Mouse (Mus musculus) CH12.LX (cell line): ENCODE results near the gene Hcrt. TPM values are rescaled to one million over a fixed set of nuclear protein-coding genes. Genes with fewer than 3 reads are reported as not detected.

Experiments
- DNase-seq: peaks from one replicate; pipeline ENCODE4 v3.0.0-alpha.2; 2013; ENCODE audit errors: extremely low read depth
- H3K27ac ChIP-seq: 2 replicates; pipeline ENCODE4 v1.5.1; 2012; ENCODE audit warnings: low read depth, mild to moderate bottlenecking, control low read depth, moderate library complexity; ENCODE audit not compliant: insufficient read depth
- H3K27me3 ChIP-seq: replicated peaks from 2 replicates; pipeline ENCODE3; 2012; ENCODE audit warnings: inconsistent platforms
- H3K36me3 ChIP-seq, 2 experiments: replicated peaks in 1 of 2; 2 replicates each; pipeline versions ENCODE3 to v1.6.1; 2012; ENCODE audit warnings: inconsistent platforms in 1 of 2, low read length in 1 of 2, mild to moderate bottlenecking in 1 of 2, mixed read lengths in 1 of 2, moderate library complexity in 1 of 2; ENCODE audit not compliant: control insufficient read depth in 1 of 2, insufficient read depth in 1 of 2
- H3K4me1 ChIP-seq, 2 experiments: 2 replicates each; pipeline ENCODE4 v1.6.1; 2012; ENCODE audit warnings: inconsistent platforms in 1 of 2, moderate library complexity in 1 of 2; ENCODE audit not compliant: insufficient read depth in 2 of 2, control insufficient read depth in 1 of 2
- H3K4me2 ChIP-seq: 2 replicates; pipeline ENCODE4 v1.6.1; 2012; ENCODE audit warnings: low read depth, mild to moderate bottlenecking, control low read depth; ENCODE audit not compliant: poor library complexity, insufficient read depth, severe bottlenecking
- H3K4me3 ChIP-seq, 3 experiments: fragments of 150-350 bp in 1 of 3; sonication (generic) in 1 of 3; replicated peaks in 1 of 3; 2 replicates each; pipeline versions ENCODE3 to v1.5.1; 2011 to 2012; ENCODE audit warnings: low read depth in 2 of 3, low read length in 2 of 3, mild to moderate bottlenecking in 2 of 3, moderate library complexity in 2 of 3, control low read depth in 1 of 3, improper control_type of control experiment in 1 of 3, inconsistent platforms in 1 of 3, mixed read lengths in 1 of 3; ENCODE audit not compliant: poor library complexity in 1 of 3
- H3K79me2 ChIP-seq: replicated peaks from 2 replicates; pipeline ENCODE4 v1.6.1; 2012; ENCODE audit warnings: mild to moderate bottlenecking, moderate library complexity; ENCODE audit not compliant: control insufficient read depth, poor library complexity, insufficient read depth, severe bottlenecking; ENCODE audit errors: extremely low read depth
- H3K9ac ChIP-seq: 2 replicates; pipeline ENCODE4 v1.6.1; 2012; ENCODE audit warnings: low read depth, mild to moderate bottlenecking, control low read depth, moderate library complexity; ENCODE audit not compliant: insufficient read depth
- H3K9me3 ChIP-seq: replicated peaks from 2 replicates; pipeline ENCODE3; 2012; ENCODE audit warnings: low read length, inconsistent platforms, mixed read lengths
- BHLHE40 ChIP-seq: IDR thresholded peaks from 2 replicates; pipeline ENCODE4 v1.6.1; 2011; ENCODE audit warnings: mild to moderate bottlenecking, low read depth, low read length, improper control_type of control experiment
- CHD1 ChIP-seq: IDR thresholded peaks from 2 replicates; pipeline ENCODE4 v1.6.1; 2012; ENCODE audit warnings: low read depth, low read length, improper control_type of control experiment, inconsistent platforms
- CTCF ChIP-seq, 2 experiments: IDR thresholded peaks in 1 of 2; conservative IDR thresholded peaks in 1 of 2; 2 replicates each; pipeline ENCODE4 v1.5.1; 2011 to 2012; ENCODE audit warnings: low read depth in 2 of 2, low read length in 2 of 2, improper control_type of control experiment in 1 of 2, inconsistent platforms in 1 of 2, mild to moderate bottlenecking in 1 of 2, moderate library complexity in 1 of 2
- ELF1 ChIP-seq: IDR thresholded peaks from 2 replicates; pipeline ENCODE4 v1.6.1; 2014; ENCODE audit warnings: low read depth, mild to moderate bottlenecking, inconsistent platforms, low read length, improper control_type of control experiment
- EP300 ChIP-seq: IDR thresholded peaks from 2 replicates; pipeline ENCODE4 v1.6.1; 2011; ENCODE audit warnings: low read length, improper control_type of control experiment
- ETS1 ChIP-seq: conservative IDR thresholded peaks from 2 replicates; pipeline ENCODE4 v1.6.1; 2012; ENCODE audit warnings: low read depth, mild to moderate bottlenecking, inconsistent platforms, low read length, improper control_type of control experiment, moderate library complexity
- GABPA ChIP-seq: IDR thresholded peaks from 2 replicates; pipeline ENCODE4 v1.6.1; 2012; ENCODE audit warnings: low read depth, low read length, improper control_type of control experiment, inconsistent platforms; ENCODE audit not compliant: insufficient replicate concordance
- IRF4 ChIP-seq: IDR thresholded peaks from 2 replicates; pipeline ENCODE4 v1.6.1; 2014; ENCODE audit warnings: low read depth, mild to moderate bottlenecking, inconsistent platforms, low read length, improper control_type of control experiment
- JUN ChIP-seq: IDR thresholded peaks from 2 replicates; pipeline ENCODE4 v1.6.1; 2011; ENCODE audit warnings: low read depth, mild to moderate bottlenecking, low read length, improper control_type of control experiment, moderate library complexity; ENCODE audit not compliant: insufficient read depth
- KAT2A ChIP-seq: IDR thresholded peaks from 2 replicates; pipeline ENCODE4 v1.6.1; 2012; ENCODE audit warnings: low read length, improper control_type of control experiment, inconsistent platforms; ENCODE audit not compliant: insufficient replicate concordance
- MEF2A ChIP-seq: IDR thresholded peaks from 2 replicates; pipeline ENCODE4 v1.6.1; 2014; ENCODE audit warnings: low read depth, mild to moderate bottlenecking, inconsistent platforms, low read length, improper control_type of control experiment, borderline replicate concordance
- MXI1 ChIP-seq: IDR thresholded peaks from 2 replicates; pipeline ENCODE4 v1.6.1; 2011; ENCODE audit warnings: mild to moderate bottlenecking, low read depth, low read length, improper control_type of control experiment
- NELFE ChIP-seq: IDR thresholded peaks from 2 replicates; pipeline ENCODE4 v1.6.1; 2011; ENCODE audit warnings: low read depth, low read length, improper control_type of control experiment
- PAX5 ChIP-seq: IDR thresholded peaks from 2 replicates; pipeline ENCODE4 v1.6.1; 2012; ENCODE audit warnings: low read length, inconsistent platforms, mixed read lengths
- POLR2A ChIP-seq: IDR thresholded peaks from 2 replicates; pipeline ENCODE4 v1.6.1; 2011; ENCODE audit warnings: low read depth, mild to moderate bottlenecking, improper control_type of control experiment, low read length
- TBP ChIP-seq: conservative IDR thresholded peaks from 2 replicates; pipeline ENCODE4 v1.6.1; 2011; ENCODE audit warnings: low read depth, low read length, improper control_type of control experiment
- TCF12 ChIP-seq: IDR thresholded peaks from 2 replicates; pipeline ENCODE4 v1.6.1; 2014; ENCODE audit warnings: low read depth, mild to moderate bottlenecking, inconsistent platforms, low read length, improper control_type of control experiment
- USF1 ChIP-seq: IDR thresholded peaks from 2 replicates; pipeline ENCODE4 v1.6.1; 2014; ENCODE audit warnings: low read depth, mild to moderate bottlenecking, inconsistent platforms, low read length, improper control_type of control experiment
- USF2 ChIP-seq: conservative IDR thresholded peaks from 2 replicates; pipeline ENCODE4 v1.6.1; 2011; ENCODE audit warnings: low read depth, low read length, improper control_type of control experiment
- ZMIZ1 ChIP-seq: IDR thresholded peaks from 2 replicates; pipeline ENCODE4 v1.6.1; 2012; ENCODE audit warnings: low read depth, mild to moderate bottlenecking, inconsistent platforms, low read length, improper control_type of control experiment
- dilution Hi-C: fragments of 300-500 bp; cut with MboI; formaldehyde crosslinking; loops from 2 replicates; pipeline ENCODE4 v1.14.3; 2020; ENCODE audit warnings: low sequenced_read_pairs; ENCODE audit not compliant: extremely low pct_unique_long_range_greater_than_20kb, extremely low pct_ligation_motif_present
- in situ Hi-C: fragments of 300-500 bp; cut with MboI; formaldehyde crosslinking; loops from 3 replicates; pipeline ENCODE4 v1.14.3; 2019; ENCODE audit warnings: low sequenced_read_pairs, low pct_ligation_motif_present, low pct_unique_long_range_greater_than_20kb, mixed read lengths
- polyA plus RNA-seq: library from polyadenylated mRNA; unstranded; fragments of >175 nt; gene quantifications from 2 replicates; pipeline ENCODE4 v1.2.1, GENCODE M21; 2012; ENCODE audit warnings: low read depth; ENCODE audit not compliant: insufficient read length
- total RNA-seq, 2 experiments: library from RNA; depleted of rRNA; stranded (reverse); fragments of 300-350 nt in 1 of 2; fragments of >200 nt in 1 of 2; gene quantifications; 2 replicates each; pipeline ENCODE4 v1.2.3; 2012 to 2014

The Hcrt gene
- total and polyA plus RNA-seq, 3 experiments, result not detected

DNA sequence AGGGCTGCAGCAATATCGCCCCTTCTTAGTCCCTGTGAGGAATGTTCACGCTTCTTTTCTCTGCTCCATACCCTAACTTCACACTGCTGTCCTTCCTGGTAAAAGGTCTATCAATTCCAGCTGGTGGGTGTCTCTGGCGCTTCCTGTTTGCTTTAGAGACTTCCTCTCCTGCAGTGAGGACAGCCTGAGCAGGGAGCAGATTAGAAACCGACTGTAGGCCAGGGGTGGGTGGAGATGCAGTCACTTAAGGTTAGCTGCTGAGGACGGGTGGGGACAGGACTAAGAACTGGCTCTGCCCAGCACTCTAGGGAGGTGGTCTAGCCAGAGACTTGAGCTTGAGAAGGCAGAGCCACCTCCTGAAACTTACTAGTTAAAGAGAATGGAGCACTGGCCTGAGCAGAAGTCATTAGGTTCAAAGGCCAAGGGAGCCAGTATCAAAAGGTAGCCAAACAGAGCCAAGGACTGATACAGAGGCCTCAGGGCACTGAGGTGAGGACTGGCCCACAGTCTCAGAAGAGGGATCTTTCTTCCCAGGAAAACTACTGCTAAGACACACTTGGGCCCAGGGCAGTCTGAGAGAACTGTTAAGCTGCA, 37.7 kb downstream of the Hcrt start:
- dilution Hi-C loops, result no loop called here
- Histone ChIP-seq H3K4me1 (peaks cover 6 to 85% of the 10 kb centered on the region in 2 experiments; a peak in 3 of 4 replicates), H3K27ac (no peak overlapping the region), H3K4me3 (no peak overlapping the region), H3K27me3 (no peaks in the 10 kb centered on the region), H3K79me2 (peaks cover 61% of the 10 kb centered on the region), H3K4me2 (no peak overlapping the region), H3K9ac (no peak overlapping the region), H3K9me3 (no peaks in the 10 kb centered on the region), H3K36me3 (peaks cover 6 to 77% of the 10 kb centered on the region in 2 experiments)
- no peak for DNase-seq
- no peak for TF ChIP-seq MXI1
- TF ChIP-seq EP300, result no peak
- no peak for TF ChIP-seq CTCF (conservative IDR thresholded peaks at IDR 0.05 in 1 of 2, IDR thresholded peaks at IDR 0.05 in 1 of 2; ENCODE audit: low read depth in 2 of 2, low read length in 2 of 2)
- no peak for TF ChIP-seq ELF1
- TF ChIP-seq USF1, result no peak
- no peak for TF ChIP-seq ETS1
- no peak for TF ChIP-seq JUN
- no peak for TF ChIP-seq KAT2A
- no peak for TF ChIP-seq TCF12
- TF ChIP-seq BHLHE40, result no peak
- TF ChIP-seq IRF4, result no peak
- no peak for TF ChIP-seq PAX5
- TF ChIP-seq MEF2A, result no peak
- no peak for TF ChIP-seq GABPA
- in situ Hi-C loops, result no loop called here

DNA sequence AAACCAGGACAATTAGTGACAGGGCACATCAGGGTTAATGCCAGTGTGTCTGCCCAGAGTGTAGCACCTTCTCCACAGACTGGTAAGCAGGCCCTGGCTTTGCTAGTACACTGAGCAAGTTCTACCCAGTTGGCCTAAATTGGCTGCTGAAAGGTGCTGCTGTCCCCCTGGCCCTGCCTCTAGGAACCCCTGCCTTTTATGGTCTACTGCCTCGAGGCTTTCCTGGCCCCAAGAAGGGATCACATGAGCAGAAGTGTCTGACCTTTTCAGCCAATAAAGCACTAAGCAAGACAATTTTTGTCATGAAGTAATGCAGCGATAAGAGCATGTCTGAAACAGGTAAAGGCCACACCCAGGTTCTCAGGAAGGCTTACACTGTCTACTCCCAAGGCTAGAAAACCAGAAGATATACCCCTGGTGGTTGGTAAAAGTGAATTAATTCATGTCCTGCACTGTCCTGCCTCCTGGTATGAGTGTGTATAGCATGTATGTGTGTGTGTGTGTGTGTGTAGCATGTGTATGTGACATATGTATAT, 40.2 kb downstream of the Hcrt start:
- H3K9me3 ChIP-seq, result no peaks in the 10 kb centered on the region
- H3K4me3 ChIP-seq, result no peak overlapping the region
- dilution Hi-C loops (no loop called here), in situ Hi-C loops (no loop called here)
- peaks cover 8 to 67% of the 10 kb centered on the region in 2 experiments for H3K4me1 ChIP-seq
- H3K4me2 ChIP-seq, result no peak overlapping the region
- no peak overlapping the region for H3K9ac ChIP-seq
- TF ChIP-seq NELFE (no peak), TCF12 (no peak), USF2 (no peak), TBP (no peak), POLR2A (no peak), EP300 (no peak), PAX5 (no peak), KAT2A (no peak), CHD1 (no peak), ZMIZ1 (no peak)
- no peaks in the 10 kb centered on the region for H3K27me3 ChIP-seq
- peaks cover 25 to 81% of the 10 kb centered on the region in 2 experiments for H3K36me3 ChIP-seq
- H3K27ac ChIP-seq, result no peak overlapping the region
- DNase-seq, result no peak
- peaks cover 50% of the 10 kb centered on the region for H3K79me2 ChIP-seq
